Mouse (Mus musculus) thymus, postnatal 4 days (tissue): ENCODE measurements around the gene Nit2.
"Not testable (repeated sequence)": the region's sequence is repeated elsewhere in the genome, so short reads cannot be mapped to it uniquely, and the experiment has no call there.

Experiments
- DNase-seq: peaks from one replicate; pipeline ENCODE4 v3.0.0; 2021

Nit2 gene

GRCm38 (mm10) chr16:57166611-57167513, at the start of gene Nit2:
TSS of gene Nit2 (minus strand) at chr16:57167341.
- DNase-seq, result peak; percentile 99

GRCm38 (mm10) chr16:57215957-57216356, 48.8 kb upstream of the Nit2 start:
- no peak for DNase-seq

- no peak for DNase-seq
These were observed 43.9 kb upstream of the Nit2 start for GRCm38 (mm10) chr16:57211037-57211436.

GRCm38 (mm10) chr16:57208342-57208741, 41.2 kb upstream of the Nit2 start:
- no peak for DNase-seq

GRCm38 (mm10) chr16:57197281-57197680, 30.1 kb upstream of the Nit2 start:
- no peak for DNase-seq

- DNase-seq, result no peak
These were observed 29.4 kb upstream of the Nit2 start for GRCm38 (mm10) chr16:57196590-57196989.

GRCm38 (mm10) chr16:57191214-57191613, 24.1 kb upstream of the Nit2 start:
- DNase-seq, result no peak

- no peak for DNase-seq
These were observed 23.2 kb upstream of the Nit2 start for GRCm38 (mm10) chr16:57190390-57190789.

- no peak for DNase-seq
These were observed 22.4 kb upstream of the Nit2 start for GRCm38 (mm10) chr16:57189493-57189892.

- DNase-seq, result no peak
These were observed 19.5 kb upstream of the Nit2 start for GRCm38 (mm10) chr16:57186618-57187017.

GRCm38 (mm10) chr16:57182037-57182436, 14.9 kb upstream of the Nit2 start:
- no peak for DNase-seq

GRCm38 (mm10) chr16:57181180-57181579, 14.0 kb upstream of the Nit2 start:
- no peak for DNase-seq

GRCm38 (mm10) chr16:57177664-57178063, 10.5 kb upstream of the Nit2 start:
- no peak for DNase-seq

- DNase-seq, result peak; percentile 37
These were observed 10.1 kb upstream of the Nit2 start for GRCm38 (mm10) chr16:57177254-57177653.

- DNase-seq, result no peak
These were observed 9.1 kb upstream of the Nit2 start for GRCm38 (mm10) chr16:57176276-57176675.

GRCm38 (mm10) chr16:57175751-57176150, 8.6 kb upstream of the Nit2 start:
- DNase-seq, result no peak

- DNase-seq, result not testable (repeated sequence)
These were observed 7.3 kb upstream of the Nit2 start for GRCm38 (mm10) chr16:57174480-57174879.

GRCm38 (mm10) chr16:57171570-57171969, 4.4 kb upstream of the Nit2 start:
- DNase-seq, result no peak

GRCm38 (mm10) chr16:57171161-57171560, 4.0 kb upstream of the Nit2 start:
- DNase-seq, result no peak

GRCm38 (mm10) chr16:57168236-57168635, 1.1 kb upstream of the Nit2 start:
- DNase-seq, result no peak

GRCm38 (mm10) chr16:57167514-57167912, 372 bp upstream of the Nit2 start:
- no peak for DNase-seq

- no peak for DNase-seq
These were observed 1.1 kb downstream of the Nit2 start for GRCm38 (mm10) chr16:57166086-57166485.

- DNase-seq, result no peak
These were observed 2.0 kb downstream of the Nit2 start for GRCm38 (mm10) chr16:57165157-57165556.

- no peak for DNase-seq
These were observed 3.4 kb downstream of the Nit2 start for GRCm38 (mm10) chr16:57163694-57164093.

GRCm38 (mm10) chr16:57162841-57163240, 4.3 kb downstream of the Nit2 start:
- no peak for DNase-seq
